Mouse (Mus musculus): ENCODE measurements around the gene Npc2. TPM values are rescaled to one million over a fixed set of nuclear protein-coding genes. Genes with fewer than 3 reads are reported as not detected.

Npc2 gene
- 32.5 and 89.0 TPM in 2 replicates for polyA plus RNA-seq (2012; rRNA removed)

DNA sequence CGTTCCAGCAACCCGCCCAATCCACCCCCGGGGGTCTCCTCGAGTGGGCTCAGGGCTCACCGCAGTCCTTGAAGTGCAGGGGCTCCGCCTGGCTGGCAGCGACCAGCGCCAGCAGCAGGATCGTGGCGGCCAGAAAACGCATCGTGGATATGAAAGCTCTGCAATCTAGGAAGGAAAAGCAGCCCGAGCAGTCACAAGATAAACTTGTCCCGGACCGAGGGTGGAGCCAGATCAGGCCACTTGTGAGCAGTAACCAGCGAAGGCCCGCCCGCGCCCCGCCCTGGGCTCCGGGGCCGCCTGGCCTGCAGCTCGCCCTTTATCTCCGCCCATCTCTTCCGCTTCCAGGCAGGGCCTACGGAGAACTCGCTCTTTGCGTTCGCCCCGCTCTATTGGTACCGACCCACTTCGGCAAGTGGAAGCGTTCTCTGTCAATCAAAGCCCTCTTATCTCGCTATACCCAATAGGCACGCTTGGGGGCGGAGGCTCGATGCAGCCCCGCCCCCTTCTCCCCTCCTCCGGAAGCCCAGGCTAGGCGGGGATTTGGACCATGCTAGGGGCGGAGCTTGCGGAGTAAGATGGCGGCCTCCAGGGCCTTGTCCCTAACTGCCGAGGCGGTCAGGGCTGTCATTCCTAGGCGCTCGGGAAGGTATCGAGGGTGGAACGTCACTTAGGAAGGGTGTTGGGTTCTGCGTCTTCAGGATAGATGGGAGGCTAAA lies at the start of gene Npc2, which contains the start of gene Isca2:
Npc2 (minus strand) TSS at position 427 of the 716 bp plus-strand sequence.
Isca2 (plus strand) TSS at position 526 of the 716 bp plus-strand sequence.
- H3K4me3 ChIP-seq (ENCODE audit: low read depth, low read length), result peak within 1 kb of the TSS; percentile 85
- H3K27me3 ChIP-seq (ENCODE audit: control insufficient read depth, insufficient read depth, low read length), result no peaks in the 10 kb centered on the region
- WGBS, result under 1% methylated on average over 50 of the region's 50 CpGs
- peaks cover 10% of the 10 kb centered on the region; the same call in 1 of the 2 replicates for H3K4me1 ChIP-seq (ENCODE audit: control insufficient read depth, insufficient read depth, insufficient read length, low read length)
- peak within 1 kb of the TSS; percentile 90 for H3K27ac ChIP-seq (ENCODE audit: insufficient read depth, low read depth, low read length)
- peaks cover 2% of the 10 kb centered on the region; the same call in 1 of the 2 replicates for H3K36me3 ChIP-seq (ENCODE audit: control insufficient read depth, insufficient read depth, low read length)
- TF ChIP-seq CTCF (IDR thresholded peaks at IDR 0.05; ENCODE audit: extremely low read depth, insufficient read length, insufficient replicate concordance, low read depth, low read length) (no peak), POLR2A (IDR thresholded peaks at IDR 0.05; ENCODE audit: low read depth, low read length) (peak; percentile 96)

GRCm38 (mm10) chr12:84819236-84820168 lies 46.5 kb upstream of the Npc2 start:
- H3K36me3 ChIP-seq (ENCODE audit: control insufficient read depth, insufficient read depth, low read length), result no peaks in the 10 kb centered on the region
- H3K4me3 ChIP-seq (ENCODE audit: low read depth, low read length), result no peak overlapping the region
- 86% methylated on average over 13 of the region's 13 CpGs for WGBS
- H3K4me1 ChIP-seq (ENCODE audit: control insufficient read depth, insufficient read depth, insufficient read length, low read length), result no peaks in the 10 kb centered on the region
- H3K27me3 ChIP-seq (ENCODE audit: control insufficient read depth, insufficient read depth, low read length), result no peaks in the 10 kb centered on the region
- H3K27ac ChIP-seq (ENCODE audit: insufficient read depth, low read depth, low read length), result no peak overlapping the region
- TF ChIP-seq POLR2A (IDR thresholded peaks at IDR 0.05; ENCODE audit: low read depth, low read length) (no peak), CTCF (IDR thresholded peaks at IDR 0.05; ENCODE audit: extremely low read depth, insufficient read length, insufficient replicate concordance, low read depth, low read length) (no peak)

DNA sequence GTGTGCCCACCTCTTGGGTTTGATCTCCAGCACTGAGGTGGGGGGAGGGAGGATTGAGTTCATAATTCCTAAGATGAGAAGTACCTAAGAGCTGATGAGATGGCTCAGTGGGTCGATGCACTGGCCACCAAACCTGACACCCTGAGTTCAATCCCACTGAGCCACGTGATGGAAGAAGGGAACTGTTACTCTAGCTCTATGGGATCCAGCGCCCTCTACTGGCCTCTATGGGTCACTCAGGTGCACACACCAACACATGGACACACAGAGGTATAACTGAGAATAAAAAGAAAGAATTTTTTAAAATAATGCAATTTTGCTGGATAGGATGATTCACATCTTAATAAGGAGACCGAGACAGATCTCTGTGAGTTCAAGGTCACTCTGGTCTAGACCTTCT lies 45.5 kb upstream of the Npc2 start:
- Histone ChIP-seq H3K27ac (ENCODE audit: insufficient read depth, low read depth, low read length) (no peak overlapping the region), H3K4me3 (ENCODE audit: low read depth, low read length) (no peak overlapping the region), H3K27me3 (ENCODE audit: control insufficient read depth, insufficient read depth, low read length) (no peaks in the 10 kb centered on the region), H3K4me1 (ENCODE audit: control insufficient read depth, insufficient read depth, insufficient read length, low read length) (no peaks in the 10 kb centered on the region), H3K36me3 (ENCODE audit: control insufficient read depth, insufficient read depth, low read length) (no peaks in the 10 kb centered on the region)
- 69% methylated on average over 4 of the region's 4 CpGs for WGBS
- TF ChIP-seq CTCF (IDR thresholded peaks at IDR 0.05; ENCODE audit: extremely low read depth, insufficient read length, insufficient replicate concordance, low read depth, low read length) (peak; percentile 28; the same call in 1 of the 2 replicates), POLR2A (IDR thresholded peaks at IDR 0.05; ENCODE audit: low read depth, low read length) (no peak)

DNA sequence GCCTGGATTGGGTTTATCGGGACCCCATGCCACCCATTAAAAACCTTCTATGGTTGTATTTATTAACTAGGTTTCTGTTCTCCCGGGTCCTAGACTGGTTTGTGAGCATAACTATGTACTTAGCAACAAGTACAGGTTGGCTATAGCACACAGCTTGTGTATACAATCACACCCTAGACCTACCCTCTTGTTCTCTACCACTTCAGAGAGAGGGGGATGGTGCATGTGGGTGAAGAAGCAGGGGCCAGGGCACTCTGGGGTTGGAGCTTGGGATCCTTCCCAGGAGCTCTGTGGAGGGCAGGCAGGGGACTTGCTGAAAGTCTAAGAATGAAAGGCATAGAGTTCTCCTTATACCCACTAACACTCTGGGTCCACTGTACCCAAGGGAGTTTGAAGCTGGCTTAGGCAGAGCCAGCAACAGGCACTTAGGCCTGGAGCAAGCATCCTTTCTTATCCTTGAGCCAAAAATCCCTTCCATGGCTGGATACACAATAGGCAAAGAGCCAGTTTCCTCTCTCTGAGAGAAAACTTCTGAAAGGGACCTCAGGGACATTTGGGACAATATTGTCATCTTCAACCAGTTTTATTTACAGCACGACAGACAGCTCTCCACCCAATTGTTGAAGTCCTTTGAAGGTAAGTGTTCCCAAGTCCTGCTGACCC lies 41.8 kb upstream of the Npc2 start:
- TF ChIP-seq POLR2A (IDR thresholded peaks at IDR 0.05; ENCODE audit: low read depth, low read length), result no peak
- TF ChIP-seq CTCF (IDR thresholded peaks at IDR 0.05; ENCODE audit: extremely low read depth, insufficient read length, insufficient replicate concordance, low read depth, low read length), result no peak
- 67% methylated on average over 3 of the region's 3 CpGs for WGBS
- Histone ChIP-seq H3K27ac (ENCODE audit: insufficient read depth, low read depth, low read length) (no peak overlapping the region), H3K36me3 (ENCODE audit: control insufficient read depth, insufficient read depth, low read length) (no peaks in the 10 kb centered on the region), H3K4me3 (ENCODE audit: low read depth, low read length) (no peak overlapping the region), H3K27me3 (ENCODE audit: control insufficient read depth, insufficient read depth, low read length) (no peaks in the 10 kb centered on the region), H3K4me1 (ENCODE audit: control insufficient read depth, insufficient read depth, insufficient read length, low read length) (no peaks in the 10 kb centered on the region)

DNA sequence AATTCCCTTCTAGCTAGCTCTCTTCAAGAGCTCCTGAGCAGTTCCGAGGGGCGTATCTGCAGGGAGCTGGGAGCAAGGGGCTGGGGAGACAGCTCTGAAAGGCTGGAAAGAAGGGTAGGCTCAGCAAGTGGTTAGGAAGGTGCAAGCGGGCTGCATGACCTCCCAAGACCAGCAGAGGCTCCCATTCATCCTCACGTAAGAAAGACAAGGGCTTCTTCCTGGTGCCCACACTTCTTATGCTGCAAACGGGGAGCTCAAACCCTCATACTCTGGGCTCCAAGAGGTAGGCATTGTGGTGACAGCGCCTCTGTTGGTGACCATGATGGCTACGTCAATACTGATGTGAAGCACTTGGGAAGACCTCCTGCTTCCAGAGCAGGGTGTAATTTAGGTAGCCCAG lies 40.8 kb upstream of the Npc2 start:
- no peaks in the 10 kb centered on the region for H3K4me1 ChIP-seq (ENCODE audit: control insufficient read depth, insufficient read depth, insufficient read length, low read length)
- no peak for TF ChIP-seq POLR2A (IDR thresholded peaks at IDR 0.05; ENCODE audit: low read depth, low read length)
- no peak for TF ChIP-seq CTCF (IDR thresholded peaks at IDR 0.05; ENCODE audit: extremely low read depth, insufficient read length, insufficient replicate concordance, low read depth, low read length)
- H3K36me3 ChIP-seq (ENCODE audit: control insufficient read depth, insufficient read depth, low read length), result no peaks in the 10 kb centered on the region
- H3K4me3 ChIP-seq (ENCODE audit: low read depth, low read length), result no peak overlapping the region
- 70% methylated on average over 7 of the region's 7 CpGs for WGBS
- H3K27me3 ChIP-seq (ENCODE audit: control insufficient read depth, insufficient read depth, low read length), result no peaks in the 10 kb centered on the region
- no peak overlapping the region for H3K27ac ChIP-seq (ENCODE audit: insufficient read depth, low read depth, low read length)

GRCm38 (mm10) chr12:84812004-84812403 lies 39.1 kb upstream of the Npc2 start:
- 75% methylated on average over 3 of the region's 3 CpGs for WGBS
- Histone ChIP-seq H3K36me3 (ENCODE audit: control insufficient read depth, insufficient read depth, low read length) (no peaks in the 10 kb centered on the region), H3K4me1 (ENCODE audit: control insufficient read depth, insufficient read depth, insufficient read length, low read length) (no peaks in the 10 kb centered on the region)

More at GRCm38 (mm10) chr12:84812004-84812403, 39.1 kb upstream of the Npc2 start:
- H3K4me3 ChIP-seq (ENCODE audit: low read depth, low read length), result no peak overlapping the region
- TF ChIP-seq CTCF (IDR thresholded peaks at IDR 0.05; ENCODE audit: extremely low read depth, insufficient read length, insufficient replicate concordance, low read depth, low read length), result no peak
- TF ChIP-seq POLR2A (IDR thresholded peaks at IDR 0.05; ENCODE audit: low read depth, low read length), result no peak
- no peak overlapping the region for H3K27ac ChIP-seq (ENCODE audit: insufficient read depth, low read depth, low read length)
- no peaks in the 10 kb centered on the region for H3K27me3 ChIP-seq (ENCODE audit: control insufficient read depth, insufficient read depth, low read length)

Data from small intestine, adult 2 months (tissue).